34 mouse cellular contexts compared by ENCODE assay signal in the genomic region with DNA sequence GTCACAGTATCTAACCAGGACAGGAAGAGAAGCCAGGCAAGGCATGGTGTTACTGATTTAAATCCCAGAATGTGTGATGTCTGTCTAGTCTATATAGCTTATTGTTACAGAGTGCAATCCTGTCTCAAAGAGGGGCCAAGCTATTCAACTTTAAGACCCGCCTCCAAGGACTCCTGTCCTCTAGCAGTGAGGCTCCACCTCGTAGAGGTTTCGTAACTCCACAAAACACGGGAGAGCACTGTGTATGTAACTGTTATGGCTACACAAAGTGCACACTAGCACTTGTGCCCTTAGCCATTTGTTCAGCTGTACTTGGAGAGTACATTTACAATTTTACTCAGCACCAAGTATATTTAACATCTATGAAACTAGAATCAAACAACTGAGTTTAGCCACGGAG. TPM values are rescaled to one million over a fixed set of nuclear protein-coding genes. Genes with fewer than 3 reads are reported as not detected.
DNase-seq lines count a peak whose midpoint lies in the region; ATAC-seq and TF ChIP-seq lines count a peak whose summit lies in the region.
"Had no signal": no experiment of that assay in that cellular context is flagged by ENCODE, and none has a peak within 500 bp of the region (broad histone marks: within the 10 kb centered on the region; RNA-seq: fewer than 3 reads in every experiment).

No protein-coding gene starts in this region.

- DNase-seq in testis, postnatal 10 days (ENCODE audit: low spot score) = peak; percentile 12
- no peak for DNase-seq in testis, postnatal 14 days (ENCODE audit: low spot score)
- no peak for DNase-seq in urinary bladder, adult 18-20 months (ENCODE audit: low spot score in 2 of 2)
- DNase-seq in cerebellum, postnatal 25 days = no peak
- DNase-seq: adrenal gland, adult 2 months; adrenal gland, postnatal 36 days; cerebellum, adult 18-20 months; cerebellum, postnatal 10 days; gastrocnemius, adult 2 months; heart, postnatal 36 days; layer of hippocampus, postnatal 36 days; retina, postnatal 1 day; right cerebral cortex, postnatal 25 days; spleen, adult 18-20 months; thymus, postnatal 4 days had no signal

- no peak overlapping the region for H3K4me2 ChIP-seq in kidney, embryonic 15.5 days
- H3K4me2 ChIP-seq in kidney, embryonic 16.5 days (replicated peaks; ENCODE audit: low read depth, low read length) = no peak overlapping the region
- H3K4me2 ChIP-seq in intestine, postnatal 0 days (replicated peaks; ENCODE audit: low read depth) = 0 out of 2 replicates have a peak overlapping the region, but pooled peaks have one; percentile 9
- H3K4me2 ChIP-seq: heart, embryonic 11.5 days; hindbrain, embryonic 14.5 days; limb, embryonic 15.5 days; lung, embryonic 15.5 days; midbrain, embryonic 15.5 days; neural tube, embryonic 15.5 days had no signal

- peaks cover 10% of the 10 kb centered on the region; the same call in 1 of the 2 replicates for H3K4me1 ChIP-seq in kidney, embryonic 15.5 days
- H3K4me1 ChIP-seq in kidney, embryonic 16.5 days (ENCODE audit: insufficient read depth, low read length) = 0 out of 2 replicates have a peak, but pooled peaks cover 5% of the 10 kb centered on the region
- peaks cover 9% of the 10 kb centered on the region; the same call in 1 of the 2 replicates for H3K4me1 ChIP-seq in intestine, postnatal 0 days (replicated peaks; ENCODE audit: control insufficient read depth, insufficient read depth, low read length)
- peaks cover 6% of the 10 kb centered on the region; the same call in 1 of the 2 replicates for H3K4me1 ChIP-seq in small intestine, adult 2 months (ENCODE audit: control insufficient read depth, insufficient read depth, insufficient read length, low read length)

- H3K9ac ChIP-seq in kidney, embryonic 15.5 days = no peak overlapping the region
- H3K9ac ChIP-seq in kidney, embryonic 16.5 days (replicated peaks; ENCODE audit: low read length) = no peak overlapping the region
- peak overlapping the region; percentile 7; the same call in 1 of the 2 replicates for H3K9ac ChIP-seq in intestine, postnatal 0 days (ENCODE audit: low read depth, low read length)
- H3K9ac ChIP-seq: hindbrain, embryonic 14.5 days; limb, embryonic 15.5 days; lung, embryonic 15.5 days; midbrain, embryonic 15.5 days; neural tube, embryonic 15.5 days had no signal

- H3K27me3 ChIP-seq in kidney, embryonic 15.5 days = no peaks in the 10 kb centered on the region
- no peaks in the 10 kb centered on the region for H3K27me3 ChIP-seq in kidney, embryonic 16.5 days (ENCODE audit: insufficient read depth, low read length)
- no peaks in the 10 kb centered on the region for H3K27me3 ChIP-seq in intestine, postnatal 0 days (replicated peaks; ENCODE audit: control insufficient read depth, insufficient read depth, low read length)
- no peaks in the 10 kb centered on the region for H3K27me3 ChIP-seq in small intestine, adult 2 months (ENCODE audit: control insufficient read depth, insufficient read depth, low read length)
- H3K27me3 ChIP-seq: CH12.LX; limb, embryonic 15.5 days; lung, embryonic 15.5 days; midbrain, embryonic 15.5 days; neural tube, embryonic 15.5 days had no signal

- no peak overlapping the region for H3K27ac ChIP-seq in kidney, embryonic 15.5 days
- H3K27ac ChIP-seq in kidney, embryonic 16.5 days (ENCODE audit: low read length) = no peak overlapping the region
- H3K27ac ChIP-seq in intestine, postnatal 0 days (ENCODE audit: low read depth, low read length) = peak overlapping the region; percentile 74
- peak overlapping the region; percentile 57 for H3K27ac ChIP-seq in small intestine, adult 2 months (ENCODE audit: insufficient read depth, low read depth, low read length)
- H3K27ac ChIP-seq: gastrocnemius, adult 2 months; hindbrain, embryonic 14.5 days; kidney, postnatal 0 days; limb, embryonic 10.5 days; limb, embryonic 15.5 days; lung, embryonic 15.5 days; midbrain, embryonic 10.5 days; midbrain, embryonic 15.5 days; neural tube, embryonic 15.5 days; stomach, postnatal 0 days had no signal

- TF ChIP-seq CTCF in intestine, postnatal 0 days (IDR thresholded peaks at IDR 0.05; ENCODE audit: low read depth) = no peak
- no peak for TF ChIP-seq CTCF in small intestine, adult 2 months (IDR thresholded peaks at IDR 0.05; ENCODE audit: extremely low read depth, insufficient read length, insufficient replicate concordance, low read depth, low read length)

- no peak overlapping the region for H3K4me3 ChIP-seq in kidney, embryonic 15.5 days (replicated peaks)
- no peak overlapping the region for H3K4me3 ChIP-seq in kidney, embryonic 16.5 days (ENCODE audit: low read length)
- H3K4me3 ChIP-seq in intestine, postnatal 0 days (ENCODE audit: low read depth, low read length) = no peak overlapping the region
- H3K4me3 ChIP-seq in small intestine, adult 2 months (ENCODE audit: low read depth, low read length) = no peak overlapping the region
- H3K4me3 ChIP-seq: erythroblast, embryonic 14.5 days; gastrocnemius, adult 2 months; limb, embryonic 10.5 days; limb, embryonic 15.5 days; lung, embryonic 15.5 days; midbrain, embryonic 10.5 days; midbrain, embryonic 15.5 days; neural tube, embryonic 15.5 days had no signal

- 88% methylated on average over 5 of the region's 5 CpGs for WGBS in kidney, embryonic 15.5 days
- WGBS in kidney, embryonic 16.5 days = 90% methylated on average over 5 of the region's 5 CpGs
- WGBS in intestine, postnatal 0 days = 44% methylated on average over 5 of the region's 5 CpGs
- 26% methylated on average over 5 of the region's 5 CpGs for WGBS in small intestine, adult 2 months

- 0 out of 2 replicates have a peak, but pooled peaks have one; percentile 33 for ATAC-seq in kidney, embryonic 15.5 days (replicated peaks; ENCODE audit: low FRiP score)
- no peak for ATAC-seq in kidney, embryonic 16.5 days (ENCODE audit: low FRiP score, low TSS enrichment)
- ATAC-seq in intestine, postnatal 0 days = peak; percentile 85
- ATAC-seq: activated CD4-positive, CD25-positive, alpha-beta regulatory T cell, adult 4 months; forebrain, embryonic 16.5 days; inflammation-experienced regulatory T-cells, adult 6 months; midbrain, embryonic 15.5 days had no signal

- H3K36me3 ChIP-seq in kidney, embryonic 15.5 days = peaks cover 56% of the 10 kb centered on the region
- H3K36me3 ChIP-seq in kidney, embryonic 16.5 days (ENCODE audit: insufficient read depth, low read length) = peaks cover 31% of the 10 kb centered on the region
- peaks cover 18% of the 10 kb centered on the region; the same call in 1 of the 2 replicates for H3K36me3 ChIP-seq in intestine, postnatal 0 days (ENCODE audit: control insufficient read depth, insufficient read depth)
- H3K36me3 ChIP-seq in small intestine, adult 2 months (ENCODE audit: control insufficient read depth, insufficient read depth, low read length) = peaks cover 21% of the 10 kb centered on the region

- H3K9me3 ChIP-seq in kidney, embryonic 15.5 days (replicated peaks) = no peaks in the 10 kb centered on the region
- no peaks in the 10 kb centered on the region for H3K9me3 ChIP-seq in kidney, embryonic 16.5 days (ENCODE audit: low read length)
- H3K9me3 ChIP-seq in intestine, postnatal 0 days (ENCODE audit: control insufficient read depth) = no peaks in the 10 kb centered on the region
- H3K9me3 ChIP-seq: limb, embryonic 10.5 days; limb, embryonic 15.5 days; lung, embryonic 15.5 days; midbrain, embryonic 10.5 days; midbrain, embryonic 15.5 days; neural tube, embryonic 15.5 days had no signal

- no peak for TF ChIP-seq POLR2A in small intestine, adult 2 months (IDR thresholded peaks at IDR 0.05; ENCODE audit: low read depth, low read length)

RNA-seq across cellular contexts. Expression of gene Cdkn2aip, which starts 5.6 kb away (rescaled TPM):
- polyA plus RNA-seq in kidney, embryonic 15.5 days (2015; fragmentation: Nextera tagmentation; extraction: Ambion mirVana) = 24.5 and 27.9 TPM in 2 replicates
- 28.0 and 28.8 TPM in 2 replicates for polyA plus RNA-seq in kidney, embryonic 16.5 days (2015; fragmentation: Nextera tagmentation; extraction: Ambion mirVana)
- polyA plus RNA-seq in intestine, postnatal 0 days (2015; fragmentation: Nextera tagmentation; extraction: Ambion mirVana) = 15.3 and 15.4 TPM in 2 replicates
- polyA plus RNA-seq in small intestine, adult 2 months (2012; rRNA removed) = 8.8 and 18.5 TPM in 2 replicates

RNA-seq across cellular contexts. Expression of gene Ing2, which starts 32.8 kb away (rescaled TPM):
- 10.8 and 13.0 TPM in 2 replicates for polyA plus RNA-seq in kidney, embryonic 15.5 days (2015; fragmentation: Nextera tagmentation; extraction: Ambion mirVana)
- 9.9 and 11.6 TPM in 2 replicates for polyA plus RNA-seq in kidney, embryonic 16.5 days (2015; fragmentation: Nextera tagmentation; extraction: Ambion mirVana)
- polyA plus RNA-seq in intestine, postnatal 0 days (2015; fragmentation: Nextera tagmentation; extraction: Ambion mirVana) = 12.6 and 13.4 TPM in 2 replicates
- 0.67 and 1.6 TPM in 2 replicates for polyA plus RNA-seq in small intestine, adult 2 months (2012; rRNA removed)

Comparison
In these comparisons a context has a peak if more than half of its experiments do, and no peak if none do; other contexts are left out.
1. H3K27ac ChIP-seq: peak in intestine, postnatal 0 days (single experiment) and small intestine, adult 2 months (single experiment); none in kidney, embryonic 15.5 days (single experiment) and kidney, embryonic 16.5 days (single experiment).